Mouse (Mus musculus): Measurements from ENCODE around the gene Lrrc75b.

Lrrc75b gene

DNA sequence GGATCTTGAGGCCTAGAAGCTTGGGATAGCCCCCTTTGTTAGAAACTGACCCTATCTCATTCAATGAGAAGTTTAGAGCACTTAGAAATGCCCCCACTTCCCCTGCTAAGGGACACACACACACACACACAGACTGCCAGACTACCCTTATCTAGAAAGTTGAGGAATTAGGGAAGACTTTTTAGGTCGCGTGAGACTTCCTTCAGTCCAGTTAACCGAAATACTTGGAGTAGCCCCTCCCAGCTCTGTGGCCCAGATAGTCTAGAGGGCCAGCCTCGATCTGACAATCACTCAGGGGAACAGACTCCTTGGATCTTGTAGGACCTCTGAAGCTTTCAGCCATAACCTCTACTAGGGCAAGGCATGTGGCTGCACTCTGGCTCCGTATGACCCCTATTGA is 7.9 kb upstream of the Lrrc75b start:
- DNase-seq (ENCODE audit: low read depth, low spot score) = no peak

GRCm38 (mm10) chr10:75566765-75567164 is 6.6 kb upstream of the Lrrc75b start:
- DNase-seq (ENCODE audit: low read depth, low spot score) = peak; percentile 35

DNA sequence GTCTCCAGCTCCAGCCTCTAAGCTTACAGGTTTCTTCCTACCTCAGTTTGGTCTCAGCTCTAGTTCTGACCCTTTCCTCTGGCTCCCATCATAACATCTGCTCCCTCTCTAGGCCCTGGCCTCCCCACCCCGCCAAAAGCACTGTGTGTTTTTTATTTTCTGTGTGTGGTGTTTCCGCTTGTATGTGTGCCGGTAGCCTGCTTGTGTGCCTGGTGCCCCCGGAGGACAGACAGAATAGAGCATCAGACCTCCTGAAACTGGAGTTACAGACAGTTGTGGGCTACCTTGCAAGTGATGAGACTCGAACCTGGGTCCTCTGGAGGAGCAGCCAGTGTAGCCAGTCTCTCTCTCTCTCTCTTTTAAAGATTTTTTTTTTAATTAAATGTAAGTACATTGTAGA is 6.2 kb upstream of the Lrrc75b start:
- DNase-seq (ENCODE audit: low read depth, low spot score) = peak; percentile 58

GRCm38 (mm10) chr10:75565906-75566305 is 5.8 kb upstream of the Lrrc75b start:
- peak; percentile 38 for DNase-seq (ENCODE audit: low read depth, low spot score)

DNA sequence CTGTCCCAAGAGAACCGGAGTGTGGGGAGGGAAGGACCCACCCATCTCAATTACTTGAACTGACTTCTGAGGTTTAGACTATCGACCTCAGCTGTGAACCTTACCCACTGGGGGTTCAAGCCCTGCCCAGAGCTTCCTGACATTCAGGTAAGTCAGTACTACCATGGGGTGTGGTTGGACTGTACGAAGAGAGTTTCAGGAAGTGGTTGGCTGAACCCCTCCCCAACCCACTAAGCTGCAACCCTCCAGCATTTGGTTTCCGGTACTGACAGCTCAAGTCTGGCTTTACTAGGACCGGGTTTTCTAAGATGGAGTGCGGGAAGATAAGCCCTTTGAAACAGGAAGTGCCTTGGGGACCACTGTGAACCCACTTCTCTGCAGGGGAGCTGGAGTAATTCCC is 5.3 kb upstream of the Lrrc75b start:
- peak; percentile 68 for DNase-seq (ENCODE audit: low read depth, low spot score)

- DNase-seq (ENCODE audit: low read depth, low spot score) = no peak
Observed at GRCm38 (mm10) chr10:75564687-75565265, 4.6 kb upstream of the Lrrc75b start.

DNA sequence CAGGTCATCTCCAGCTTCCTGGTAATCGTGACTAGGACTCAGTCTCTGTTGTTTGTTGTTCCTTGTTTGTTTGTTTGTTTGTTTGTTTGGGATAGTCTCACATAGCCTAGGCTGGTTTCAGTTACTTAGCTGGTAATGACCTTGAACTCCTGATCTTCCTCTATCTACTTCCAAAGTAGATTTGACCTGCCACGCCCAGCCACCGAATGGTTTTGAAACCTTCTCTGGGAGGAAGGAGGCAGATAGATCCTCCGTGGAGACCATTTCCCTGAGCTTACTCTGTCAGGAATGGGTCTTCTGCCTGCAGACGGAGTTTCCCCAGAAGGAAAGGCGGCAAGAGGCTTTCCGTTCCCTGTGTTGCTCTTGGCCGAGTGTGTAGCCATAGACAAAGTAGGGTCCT is 2.5 kb upstream of the Lrrc75b start:
- peak; percentile 51 for DNase-seq (ENCODE audit: low read depth, low spot score)

GRCm38 (mm10) chr10:75561071-75561654 is 1.0 kb upstream of the Lrrc75b start, which contains the start of gene Ggt1:
TSS of gene Ggt1 (plus strand) at chr10:75561604.
- no peak for DNase-seq (ENCODE audit: low read depth, low spot score)

- DNase-seq (ENCODE audit: low read depth, low spot score) = no peak
Observed at GRCm38 (mm10) chr10:75560549-75560899, 394 bp upstream of the Lrrc75b start.

GRCm38 (mm10) chr10:75559041-75559675 is 972 bp downstream of the Lrrc75b start:
- no peak for DNase-seq (ENCODE audit: low read depth, low spot score)

DNA sequence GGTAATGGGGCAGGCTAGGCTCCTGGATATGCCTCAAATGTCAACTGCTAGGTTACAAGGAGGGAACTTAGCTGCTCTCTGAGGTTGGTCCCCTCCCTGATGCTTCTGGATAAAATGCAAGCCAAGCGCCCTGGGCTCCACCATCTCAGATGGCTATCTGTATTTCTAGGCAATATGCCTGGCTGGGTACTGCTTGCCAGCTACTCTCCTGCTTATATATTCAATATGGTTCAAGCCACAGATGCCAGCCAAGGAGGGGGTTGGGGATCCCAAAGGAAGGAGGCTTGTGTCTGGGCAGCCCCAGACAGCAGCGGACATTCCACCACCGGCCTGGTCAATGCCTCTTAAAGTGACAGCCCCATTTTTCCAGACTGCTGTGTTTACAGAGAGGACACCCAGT is 1.6 kb downstream of the Lrrc75b start:
- DNase-seq (ENCODE audit: low read depth, low spot score) = no peak

GRCm38 (mm10) chr10:75556026-75556425 is 4.1 kb downstream of the Lrrc75b start:
- DNase-seq (ENCODE audit: low read depth, low spot score) = no peak

- DNase-seq (ENCODE audit: low read depth, low spot score) = no peak
Observed at GRCm38 (mm10) chr10:75555557-75555956, 4.6 kb downstream of the Lrrc75b start.

- DNase-seq (ENCODE audit: low read depth, low spot score) = no peak
Observed at GRCm38 (mm10) chr10:75554090-75554489, 6.0 kb downstream of the Lrrc75b start.

DNA sequence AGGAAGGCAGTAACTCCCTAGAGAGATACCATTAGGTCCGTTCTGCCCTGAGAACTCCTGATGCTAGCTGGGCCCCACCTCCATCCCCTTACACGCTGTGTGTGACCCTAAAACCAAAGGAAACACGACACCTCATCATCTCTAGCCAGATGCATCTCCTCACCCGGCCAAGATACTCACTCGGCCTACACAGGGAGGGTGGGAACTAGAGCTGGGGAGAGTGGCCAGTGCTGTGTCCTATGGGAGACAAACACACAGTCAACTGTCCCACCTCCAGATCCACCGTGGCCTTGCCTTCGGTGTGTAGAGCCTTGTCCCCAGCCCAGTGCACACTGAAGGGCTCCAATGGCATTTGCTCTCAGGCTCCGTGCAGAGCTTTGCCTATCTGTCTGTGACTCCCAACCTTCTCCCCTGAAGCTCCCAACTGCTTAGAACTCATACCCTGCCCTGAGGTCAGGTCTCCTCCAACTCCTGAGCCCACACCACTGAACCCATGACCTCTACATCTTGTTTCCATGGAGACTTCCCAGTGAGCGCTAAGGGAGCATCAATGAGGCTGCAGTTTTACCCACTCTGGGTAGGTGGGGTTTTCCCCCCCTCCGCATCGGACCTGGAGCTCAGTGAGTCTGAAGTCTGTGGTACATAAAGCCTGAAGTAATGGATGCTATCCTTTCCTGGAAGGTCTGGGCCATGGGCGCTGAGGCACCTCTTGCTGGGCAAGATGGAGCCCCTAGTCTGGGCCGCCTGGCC is 7.3 kb downstream of the Lrrc75b start:
- DNase-seq (ENCODE audit: low read depth, low spot score) = no peak

GRCm38 (mm10) chr10:75552106-75552505 is 8.0 kb downstream of the Lrrc75b start:
- DNase-seq (ENCODE audit: low read depth, low spot score) = no peak

DNA sequence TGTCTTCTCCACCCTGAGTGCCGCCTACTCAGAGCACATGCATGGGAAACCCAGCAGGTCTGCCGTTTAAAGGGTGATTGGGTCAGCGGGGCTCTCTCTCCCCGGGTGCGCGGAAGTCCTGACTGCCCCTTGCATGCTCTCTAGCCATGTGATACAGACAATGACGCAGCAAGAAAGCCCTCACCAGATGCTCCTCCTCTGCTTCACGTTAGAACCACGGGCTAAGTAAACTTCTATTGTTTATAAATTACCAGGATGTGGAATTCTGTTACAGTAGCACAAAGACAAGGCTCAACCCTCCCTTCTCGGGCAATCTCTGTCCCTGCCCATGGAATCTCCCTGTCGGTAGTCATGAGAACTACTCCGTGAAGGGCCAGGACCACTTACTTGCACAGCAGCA is 9.0 kb downstream of the Lrrc75b start:
- peak; percentile 28 for DNase-seq (ENCODE audit: low read depth, low spot score)

GRCm38 (mm10) chr10:75549886-75550285 is 10.2 kb downstream of the Lrrc75b start:
- no peak for DNase-seq (ENCODE audit: low read depth, low spot score)

- DNase-seq (ENCODE audit: low read depth, low spot score) = no peak
Observed at GRCm38 (mm10) chr10:75548486-75548885, 11.6 kb downstream of the Lrrc75b start.

DNA sequence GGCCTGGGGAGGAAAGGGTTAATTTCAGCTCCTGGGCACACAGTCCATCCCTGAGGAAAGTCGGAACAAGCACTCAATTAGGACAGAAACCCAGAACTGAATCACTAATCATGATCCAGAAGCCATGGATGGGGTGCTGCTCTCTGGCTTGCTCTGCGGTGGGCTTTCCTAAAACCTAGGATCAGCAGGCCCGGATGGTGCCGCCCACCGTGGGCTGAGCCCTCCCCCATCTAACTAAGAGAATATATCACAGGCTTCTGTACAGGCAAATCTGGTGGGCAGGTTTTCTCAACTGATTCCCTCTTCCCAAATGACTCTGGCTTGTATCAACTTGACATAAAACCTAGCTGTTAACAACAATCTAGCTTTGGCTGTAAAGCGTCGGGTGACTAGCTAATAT is 12.2 kb downstream of the Lrrc75b start:
- DNase-seq (ENCODE audit: low read depth, low spot score) = no peak

DNA sequence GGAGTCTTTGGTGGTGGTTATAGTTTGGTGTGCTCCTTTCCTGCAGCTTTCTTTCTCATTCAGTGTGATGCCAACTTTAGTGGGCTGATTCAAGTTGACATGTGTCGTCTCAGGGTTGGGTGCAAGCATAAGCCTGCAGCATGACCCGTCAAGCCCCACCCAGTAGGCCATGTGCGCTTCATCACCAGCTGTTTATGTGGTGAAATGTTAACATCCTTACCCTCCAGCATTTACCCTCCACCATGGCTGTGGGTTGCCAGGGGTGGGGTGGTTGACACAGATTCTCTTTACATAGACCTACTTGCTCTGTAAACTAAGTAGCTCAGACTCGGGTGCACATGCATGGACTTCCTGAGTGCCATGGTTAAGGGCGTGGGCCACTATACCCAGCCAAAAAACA is 24.0 kb downstream of the Lrrc75b start:
- no peak for DNase-seq (ENCODE audit: low read depth, low spot score)

DNA sequence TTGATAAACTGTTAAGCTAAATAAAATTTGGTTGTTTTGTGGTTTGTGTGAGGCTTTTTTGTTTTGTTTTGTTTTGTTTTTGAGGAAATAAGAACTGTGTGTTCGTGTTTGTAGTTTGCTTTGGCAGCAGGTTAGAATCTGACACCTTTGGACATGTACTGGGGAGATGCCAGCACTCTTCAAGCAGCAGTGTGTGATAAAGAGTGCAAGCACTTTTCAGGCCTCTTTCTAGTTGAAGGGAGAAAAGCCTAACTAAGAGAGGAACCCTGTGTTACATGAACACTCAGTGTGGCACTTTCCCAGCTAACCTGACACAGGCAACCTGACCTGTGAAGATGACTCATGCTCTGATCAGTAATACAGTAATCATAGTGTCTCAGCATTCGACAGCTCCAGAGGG is 24.7 kb downstream of the Lrrc75b start:
- no peak for DNase-seq (ENCODE audit: low read depth, low spot score)

DNA sequence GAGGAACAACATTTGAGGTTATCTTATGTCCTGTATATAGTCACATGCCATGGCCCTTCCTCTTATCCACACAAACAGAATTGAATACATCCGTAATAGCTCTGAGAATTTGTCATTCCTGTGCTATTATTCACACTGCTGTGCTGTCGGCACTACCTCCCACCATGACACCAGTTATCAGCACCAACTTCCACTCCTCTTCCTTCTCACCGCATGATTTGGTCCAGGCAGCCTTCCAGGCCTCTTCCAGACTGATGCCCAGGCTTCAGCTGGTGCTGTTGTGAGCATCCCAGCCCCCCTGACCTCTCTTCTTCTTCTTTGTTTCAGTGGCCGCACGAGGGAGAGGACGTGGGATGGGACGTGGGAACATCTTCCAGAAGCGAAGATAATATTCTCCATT is 25.2 kb downstream of the Lrrc75b start:
- no peak for DNase-seq (ENCODE audit: low read depth, low spot score)
